Mouse (Mus musculus): ENCODE data around the gene Ifitm6. TPM values are rescaled to one million over a fixed set of nuclear protein-coding genes. Genes with fewer than 3 reads are reported as not detected.

Ifitm6 gene
- polyA plus RNA-seq (2015; fragmentation: Nextera tagmentation; extraction: Ambion mirVana), result 94.2 and 145 TPM in 2 replicates

GRCm38 (mm10) chr7:141017824-141018223 is at the start of gene Ifitm6:
Gene Ifitm6, minus strand, starts transcription at chr7:141017924.

GRCm38 (mm10) chr7:141060426-141061242 is 42.9 kb upstream of the Ifitm6 start, which contains the start of gene B4galnt4:
Gene B4galnt4, plus strand, starts transcription at chr7:141061104.

GRCm38 (mm10) chr7:141028831-141029230 is 11.1 kb upstream of the Ifitm6 start, which contains the start of gene Gm17387:
Gene Gm17387, plus strand, starts transcription at chr7:141029131.

GRCm38 (mm10) chr7:141010593-141010992 is 7.1 kb downstream of the Ifitm6 start, which contains the start of gene Ifitm3:
Gene Ifitm3, minus strand, starts transcription at chr7:141010770.

GRCm38 (mm10) chr7:140966921-140967320 is 50.8 kb downstream of the Ifitm6 start, which contains the start of gene Ifitm1:
Gene Ifitm1, plus strand, starts transcription at chr7:140967221.

Other genes starting within 250 kb of the Ifitm6 start
- 0.16 TPM in 1 of 2 replicates, not detected in the other for gene Syce1, start 230.1 kb downstream of the Ifitm6 start, polyA plus RNA-seq (2015; fragmentation: Nextera tagmentation; extraction: Ambion mirVana)
- 0.13 TPM in 2 replicates for gene Zfp941, start 195.7 kb downstream of the Ifitm6 start, polyA plus RNA-seq (2015; fragmentation: Nextera tagmentation; extraction: Ambion mirVana)
- 0.18 TPM in 1 of 2 replicates, not detected in the other for gene Urah, start 182.9 kb downstream of the Ifitm6 start, polyA plus RNA-seq (2015; fragmentation: Nextera tagmentation; extraction: Ambion mirVana)
- not detected in 2 replicates for gene Scgb1c1, start 172.4 kb downstream of the Ifitm6 start, polyA plus RNA-seq (2015; fragmentation: Nextera tagmentation; extraction: Ambion mirVana)
- 0.12 and 0.16 TPM in 2 replicates for gene Odf3, start 170.1 kb downstream of the Ifitm6 start, polyA plus RNA-seq (2015; fragmentation: Nextera tagmentation; extraction: Ambion mirVana)
- not detected in 2 replicates for gene Gm45785, start 161.6 kb downstream of the Ifitm6 start, polyA plus RNA-seq (2015; fragmentation: Nextera tagmentation; extraction: Ambion mirVana)
- 31.8 and 36.1 TPM in 2 replicates for gene Ric8a, start 161.0 kb downstream of the Ifitm6 start, polyA plus RNA-seq (2015; fragmentation: Nextera tagmentation; extraction: Ambion mirVana)
- gene Bet1l, start 160.3 kb downstream of the Ifitm6 start, polyA plus RNA-seq (2015; fragmentation: Nextera tagmentation; extraction: Ambion mirVana), result 32.7 and 38.1 TPM in 2 replicates
- 159 and 163 TPM in 2 replicates for gene Psmd13, start 136.0 kb downstream of the Ifitm6 start, polyA plus RNA-seq (2015; fragmentation: Nextera tagmentation; extraction: Ambion mirVana)
- gene Sirt3, start 135.6 kb downstream of the Ifitm6 start, polyA plus RNA-seq (2015; fragmentation: Nextera tagmentation; extraction: Ambion mirVana), result 21.7 and 24.0 TPM in 2 replicates
- 0.55 and 1.2 TPM in 2 replicates for gene Cox8b, start 117.5 kb downstream of the Ifitm6 start, polyA plus RNA-seq (2015; fragmentation: Nextera tagmentation; extraction: Ambion mirVana)
- gene Nlrp6, start 97.0 kb downstream of the Ifitm6 start, polyA plus RNA-seq (2015; fragmentation: Nextera tagmentation; extraction: Ambion mirVana), result 0.08 TPM in 2 replicates
- gene Pgghg, start 76.5 kb downstream of the Ifitm6 start, polyA plus RNA-seq (2015; fragmentation: Nextera tagmentation; extraction: Ambion mirVana), result 6.2 and 8.2 TPM in 2 replicates
- 0.97 and 1.4 TPM in 2 replicates for gene Ifitm5, start 67.6 kb downstream of the Ifitm6 start, polyA plus RNA-seq (2015; fragmentation: Nextera tagmentation; extraction: Ambion mirVana)
- gene Gm45717, start 62.0 kb downstream of the Ifitm6 start, polyA plus RNA-seq (2015; fragmentation: Nextera tagmentation; extraction: Ambion mirVana), result 0.40 TPM in 1 of 2 replicates, not detected in the other
- gene Ifitm2, start 61.9 kb downstream of the Ifitm6 start, polyA plus RNA-seq (2015; fragmentation: Nextera tagmentation; extraction: Ambion mirVana), result 630 and 797 TPM in 2 replicates
- gene Ifitm1, start 50.7 kb downstream of the Ifitm6 start, polyA plus RNA-seq (2015; fragmentation: Nextera tagmentation; extraction: Ambion mirVana), result 143 and 182 TPM in 2 replicates
- gene Ifitm3, start 7.2 kb downstream of the Ifitm6 start, polyA plus RNA-seq (2015; fragmentation: Nextera tagmentation; extraction: Ambion mirVana), result 384 and 520 TPM in 2 replicates
- not detected in 2 replicates for gene Gm17387, start 11.2 kb upstream of the Ifitm6 start, polyA plus RNA-seq (2015; fragmentation: Nextera tagmentation; extraction: Ambion mirVana)
- gene B4galnt4, start 43.2 kb upstream of the Ifitm6 start, polyA plus RNA-seq (2015; fragmentation: Nextera tagmentation; extraction: Ambion mirVana), result 0.29 and 0.49 TPM in 2 replicates
- gene Pkp3, start 60.3 kb upstream of the Ifitm6 start, polyA plus RNA-seq (2015; fragmentation: Nextera tagmentation; extraction: Ambion mirVana), result 2.2 and 3.6 TPM in 2 replicates
- gene Sigirr, start 82.6 kb upstream of the Ifitm6 start, polyA plus RNA-seq (2015; fragmentation: Nextera tagmentation; extraction: Ambion mirVana), result 8.6 and 9.9 TPM in 2 replicates
- 0.29 and 0.60 TPM in 2 replicates for gene Ano9, start 99.9 kb upstream of the Ifitm6 start, polyA plus RNA-seq (2015; fragmentation: Nextera tagmentation; extraction: Ambion mirVana)
- gene Ptdss2, start 104.5 kb upstream of the Ifitm6 start, polyA plus RNA-seq (2015; fragmentation: Nextera tagmentation; extraction: Ambion mirVana), result 137 and 167 TPM in 2 replicates
- gene Rnh1, start 154.9 kb upstream of the Ifitm6 start, polyA plus RNA-seq (2015; fragmentation: Nextera tagmentation; extraction: Ambion mirVana), result 61.3 and 72.7 TPM in 2 replicates
- gene Hras, start 176.1 kb upstream of the Ifitm6 start, polyA plus RNA-seq (2015; fragmentation: Nextera tagmentation; extraction: Ambion mirVana), result 62.2 and 63.7 TPM in 2 replicates
- 4.3 and 4.7 TPM in 2 replicates for gene Lrrc56, start 176.2 kb upstream of the Ifitm6 start, polyA plus RNA-seq (2015; fragmentation: Nextera tagmentation; extraction: Ambion mirVana)
- gene Lmntd2, start 196.2 kb upstream of the Ifitm6 start, polyA plus RNA-seq (2015; fragmentation: Nextera tagmentation; extraction: Ambion mirVana), result 0.22 and 0.33 TPM in 2 replicates
- 9.9 and 12.2 TPM in 2 replicates for gene Rassf7, start 197.9 kb upstream of the Ifitm6 start, polyA plus RNA-seq (2015; fragmentation: Nextera tagmentation; extraction: Ambion mirVana)
- gene Phrf1, start 210.9 kb upstream of the Ifitm6 start, polyA plus RNA-seq (2015; fragmentation: Nextera tagmentation; extraction: Ambion mirVana), result 32.7 and 37.2 TPM in 2 replicates
- 32.5 and 46.0 TPM in 2 replicates for gene Irf7, start 248.6 kb upstream of the Ifitm6 start, polyA plus RNA-seq (2015; fragmentation: Nextera tagmentation; extraction: Ambion mirVana)